Mouse (Mus musculus) forebrain, postnatal 0 days (tissue): ENCODE measurements at regions not wholly inside any gene's neighbourhood (a gene's known extent, or its start where the extent isn't known, plus 50 kb on each side); places are given as distances from the start of the nearest gene placed in this dataset.

Experiments
- ATAC-seq: fragments of 200-750 bp; cut with Nextera tagmentation; 2 replicates; pipeline ENCODE4 v1.8.0; 2017; ENCODE audit warnings: mild to moderate bottlenecking, moderate library complexity
- DNase-seq: peaks from one replicate; pipeline ENCODE4 v3.0.0-alpha.2; 2015
- H3K27ac ChIP-seq: fragments of 300-500 bp; sonication (generic); 2 replicates; pipeline ENCODE4 v1.5.1; 2014; ENCODE audit warnings: low read depth, mild to moderate bottlenecking, antibody characterized with exemption, low read length, moderate library complexity, mixed read lengths
- H3K27me3 ChIP-seq: fragments of 300-500 bp; sonication (generic); 2 replicates; pipeline ENCODE4 v1.6.1; 2014; ENCODE audit warnings: mild to moderate bottlenecking, low read length, mixed read lengths; ENCODE audit not compliant: insufficient read depth
- H3K36me3 ChIP-seq: fragments of 300-500 bp; sonication (generic); 2 replicates; pipeline ENCODE4 v1.6.1; 2014; ENCODE audit warnings: mild to moderate bottlenecking, moderate library complexity; ENCODE audit not compliant: insufficient read depth
- H3K4me1 ChIP-seq: fragments of 300-500 bp; sonication (generic); 2 replicates; pipeline ENCODE4 v1.6.1; 2014; ENCODE audit warnings: antibody characterized with exemption; ENCODE audit not compliant: insufficient read depth
- H3K4me2 ChIP-seq: fragments of 300-500 bp; sonication (generic); 2 replicates; pipeline ENCODE4 v1.6.1; 2014; ENCODE audit warnings: low read depth, mild to moderate bottlenecking, moderate library complexity
- H3K4me3 ChIP-seq: fragments of 300-500 bp; sonication (generic); 2 replicates; pipeline ENCODE4 v1.5.1; 2014; ENCODE audit warnings: low read depth, low read length, mixed read lengths
- H3K9ac ChIP-seq: fragments of 300-500 bp; sonication (generic); 2 replicates; pipeline ENCODE4 v1.6.1; 2014; ENCODE audit warnings: mild to moderate bottlenecking
- H3K9me3 ChIP-seq: fragments of 300-500 bp; sonication (generic); 2 replicates; pipeline ENCODE4 v1.6.1; 2016; ENCODE audit warnings: low read length
- CTCF ChIP-seq: sonication (generic); IDR thresholded peaks from 2 replicates; pipeline ENCODE4 v1.5.1; 2016; ENCODE audit warnings: antibody characterized with exemption, control low read depth, low read depth
- WGBS: fragments of 180-500 bp; shearing (Covaris S2); extraction: QIAGEN DNeasy Blood & Tissue Kit; methylation state at CpG from one replicate; pipeline ENCODE4 v1.1.7; 2014; 5-methylcytosine and 5-hydroxymethylcytosine counted together

DNA sequence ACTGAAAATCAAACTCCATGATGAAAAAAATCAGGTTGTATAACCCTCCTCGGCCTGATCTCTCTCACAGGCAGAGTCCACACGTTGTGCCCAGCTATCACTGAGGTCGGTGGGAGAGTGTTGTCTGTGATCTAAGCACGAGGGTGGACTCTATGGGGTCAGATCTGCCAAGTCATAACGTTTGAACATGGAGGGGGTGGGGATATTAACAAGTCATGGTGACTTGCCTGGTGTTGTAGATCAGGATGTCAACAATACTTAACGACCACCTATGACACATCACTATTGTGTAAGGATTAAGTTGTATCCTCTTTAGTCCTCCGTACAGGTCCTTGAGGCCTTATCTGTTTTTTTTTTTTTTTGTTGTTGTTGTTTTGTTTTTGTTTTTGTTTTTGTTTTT, 74.8 kb downstream of the Gm5426 start:
- Histone ChIP-seq H3K27ac (no peak overlapping the region), H3K36me3 (no peaks in the 10 kb centered on the region), H3K4me3 (no peak overlapping the region), H3K9ac (no peak overlapping the region), H3K4me1 (no peaks in the 10 kb centered on the region), H3K27me3 (no peaks in the 10 kb centered on the region), H3K9me3 (0 out of 2 replicates have a peak, but pooled peaks cover 3% of the 10 kb centered on the region), H3K4me2 (no peak overlapping the region)
- no peak for TF ChIP-seq CTCF
- WGBS: 75% methylated on average over 7 of the region's 7 CpGs
- ATAC-seq (no peak), DNase-seq (no peak)

- DNase-seq (peak; percentile 97), ATAC-seq (peak; percentile 95)
- Histone ChIP-seq H3K27ac (no peak overlapping the region), H3K9me3 (no peaks in the 10 kb centered on the region), H3K9ac (no peak overlapping the region), H3K36me3 (no peaks in the 10 kb centered on the region), H3K4me1 (no peaks in the 10 kb centered on the region), H3K27me3 (no peaks in the 10 kb centered on the region), H3K4me2 (no peak overlapping the region), H3K4me3 (no peak overlapping the region)
- WGBS: 1% methylated on average over 10 of the region's 10 CpGs
- peak; percentile 93 for TF ChIP-seq CTCF
Observed at GRCm38 (mm10) chr10:96213876-96214275, 77.5 kb downstream of the Gm5426 start.

DNA sequence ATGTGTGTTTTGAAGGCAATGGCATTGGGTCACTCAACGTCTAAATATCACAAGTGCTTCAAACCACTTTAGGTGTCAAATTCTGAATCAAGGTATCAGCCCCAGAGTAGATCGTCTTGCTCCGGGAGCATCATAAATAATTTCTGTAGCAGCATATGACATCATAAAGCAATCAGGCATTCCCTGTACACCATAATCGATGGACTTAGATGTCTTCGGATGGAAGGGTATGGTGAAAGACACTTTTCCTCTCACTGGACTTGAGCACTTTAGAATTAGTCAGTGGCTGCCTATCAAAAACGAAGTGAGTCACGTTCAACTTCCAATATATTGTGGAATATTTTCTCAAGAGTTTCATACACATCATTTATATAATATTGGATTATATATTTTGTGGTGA, 77.9 kb downstream of the Gm5426 start:
- ATAC-seq: peak; percentile 21; the same call in 1 of the 2 replicates
- TF ChIP-seq CTCF: no peak
- 56% methylated on average over 7 of the region's 7 CpGs for WGBS
- no peak for DNase-seq
- Histone ChIP-seq H3K9me3 (no peaks in the 10 kb centered on the region), H3K9ac (no peak overlapping the region), H3K4me2 (no peak overlapping the region), H3K36me3 (no peaks in the 10 kb centered on the region), H3K27ac (no peak overlapping the region), H3K27me3 (no peaks in the 10 kb centered on the region), H3K4me1 (no peaks in the 10 kb centered on the region), H3K4me3 (no peak overlapping the region)

DNA sequence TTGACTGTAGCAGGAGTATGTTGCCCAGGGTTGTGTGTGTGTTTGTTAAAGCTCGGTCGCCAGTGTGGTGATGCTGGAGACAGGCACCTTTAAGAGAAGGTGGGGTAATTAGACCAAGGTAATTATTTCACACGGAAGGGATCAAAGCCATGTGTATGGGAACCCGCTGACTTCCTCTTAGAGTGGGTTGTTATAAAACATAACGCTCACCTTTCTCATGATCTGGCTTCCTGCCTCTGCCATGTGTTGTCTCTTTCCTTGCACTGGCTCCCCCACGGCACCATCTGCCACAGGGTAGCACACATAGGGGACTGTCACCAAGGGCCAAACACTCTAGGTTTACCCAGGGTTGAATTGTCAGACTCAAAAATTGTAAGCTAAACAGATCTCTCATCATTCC, 78.5 kb downstream of the Gm5426 start:
- H3K4me1 ChIP-seq: no peaks in the 10 kb centered on the region
- no peak for TF ChIP-seq CTCF
- H3K27me3 ChIP-seq: no peaks in the 10 kb centered on the region
- WGBS: 51% methylated on average over 6 of the region's 6 CpGs
- H3K4me3 ChIP-seq: no peak overlapping the region
- no peak for DNase-seq
- H3K9me3 ChIP-seq: no peaks in the 10 kb centered on the region
- no peak overlapping the region for H3K9ac ChIP-seq
- ATAC-seq: no peak
- no peak overlapping the region for H3K27ac ChIP-seq
- H3K36me3 ChIP-seq: no peaks in the 10 kb centered on the region
- no peak overlapping the region for H3K4me2 ChIP-seq

DNA sequence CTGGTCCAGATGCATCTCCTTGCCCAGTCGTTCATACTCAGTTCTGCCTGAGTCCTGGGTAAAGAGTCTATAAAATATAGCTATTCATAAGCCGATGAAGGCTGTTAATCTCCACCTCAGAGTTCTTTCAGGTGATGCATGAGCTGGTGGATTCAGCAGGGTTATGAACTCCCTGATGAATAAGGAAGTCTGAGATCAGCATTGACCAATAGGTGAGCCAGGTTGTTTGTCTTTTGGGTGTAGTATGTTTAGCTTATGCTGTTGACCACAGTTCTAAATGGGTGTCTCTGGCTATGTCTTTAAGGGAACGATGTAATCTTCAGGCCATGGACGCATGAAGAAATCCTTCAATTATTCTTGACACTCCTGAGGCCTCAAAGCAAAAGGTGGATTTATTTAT, 84.3 kb downstream of the Gm5426 start:
- TF ChIP-seq CTCF: no peak
- Histone ChIP-seq H3K36me3 (no peaks in the 10 kb centered on the region), H3K4me3 (no peak overlapping the region), H3K4me1 (no peaks in the 10 kb centered on the region), H3K4me2 (no peak overlapping the region), H3K27me3 (no peaks in the 10 kb centered on the region), H3K9ac (no peak overlapping the region), H3K9me3 (no peaks in the 10 kb centered on the region), H3K27ac (no peak overlapping the region)
- ATAC-seq: no peak
- no peak for DNase-seq
- 94% methylated on average over 4 of the region's 4 CpGs for WGBS

DNA sequence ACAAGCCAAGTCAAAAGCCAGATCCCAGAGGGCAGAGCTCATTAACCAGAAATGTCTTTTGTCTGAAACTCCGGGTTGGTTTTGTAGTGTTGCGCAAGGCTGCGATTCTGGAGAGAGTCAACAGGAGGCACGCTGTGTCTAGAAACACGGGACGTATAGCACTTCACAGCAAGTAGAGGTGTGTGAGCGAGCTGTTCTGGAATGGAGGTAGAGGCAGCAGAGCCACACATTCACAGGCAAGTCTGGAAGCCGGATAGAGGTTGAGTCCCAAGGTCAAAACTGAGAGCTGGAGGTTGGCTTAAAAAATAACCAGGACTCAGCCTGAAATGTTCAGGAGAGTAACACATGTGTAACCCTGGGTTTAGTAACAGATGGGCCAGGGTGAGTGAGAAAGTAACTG, 94.0 kb downstream of the Gm5426 start:
- Histone ChIP-seq H3K9ac (no peak overlapping the region), H3K4me2 (no peak overlapping the region), H3K4me3 (no peak overlapping the region), H3K4me1 (no peaks in the 10 kb centered on the region), H3K36me3 (no peaks in the 10 kb centered on the region), H3K27ac (no peak overlapping the region), H3K27me3 (no peaks in the 10 kb centered on the region), H3K9me3 (no peaks in the 10 kb centered on the region)
- ATAC-seq: no peak
- WGBS: 75% methylated on average over 8 of the region's 8 CpGs
- TF ChIP-seq CTCF: peak; percentile 27; the same call in 1 of the 2 replicates
- no peak for DNase-seq

GRCm38 (mm10) chr10:96231309-96231708, 94.9 kb downstream of the Gm5426 start:
- Histone ChIP-seq H3K4me2 (no peak overlapping the region), H3K27me3 (no peaks in the 10 kb centered on the region), H3K27ac (no peak overlapping the region), H3K4me1 (no peaks in the 10 kb centered on the region), H3K9me3 (no peaks in the 10 kb centered on the region), H3K4me3 (no peak overlapping the region), H3K36me3 (no peaks in the 10 kb centered on the region), H3K9ac (no peak overlapping the region)
- ATAC-seq (no peak), DNase-seq (no peak)
- TF ChIP-seq CTCF: no peak
- 92% methylated on average over 6 of the region's 6 CpGs for WGBS

DNA sequence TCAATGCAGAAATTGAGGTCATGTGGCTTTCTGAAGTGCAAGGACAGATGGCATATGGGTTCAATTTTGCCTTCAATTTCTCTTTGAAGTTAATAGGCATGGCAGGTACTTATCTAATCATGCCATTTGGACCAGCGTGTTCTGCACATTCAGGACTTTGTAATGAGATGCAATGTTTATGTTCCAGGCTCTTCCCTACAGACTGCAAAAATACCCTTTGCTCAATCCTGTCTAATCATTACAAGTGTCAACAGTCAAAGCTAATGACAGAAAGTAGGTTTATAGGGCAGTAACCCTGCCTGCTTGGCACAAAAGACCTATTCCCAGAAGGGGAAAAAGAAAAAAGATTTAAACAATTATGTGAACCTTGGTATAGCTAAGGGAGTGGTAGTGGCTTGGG, 96.5 kb downstream of the Gm5426 start:
- Histone ChIP-seq H3K27me3 (no peaks in the 10 kb centered on the region), H3K4me2 (no peak overlapping the region), H3K27ac (no peak overlapping the region), H3K4me1 (no peaks in the 10 kb centered on the region), H3K9me3 (no peaks in the 10 kb centered on the region), H3K4me3 (no peak overlapping the region), H3K9ac (no peak overlapping the region), H3K36me3 (no peaks in the 10 kb centered on the region)
- TF ChIP-seq CTCF: no peak
- no peak for DNase-seq
- 51% methylated on average over 1 of the region's 1 CpGs for WGBS
- ATAC-seq: no peak
